Mouse (Mus musculus): ENCODE results near the gene Apeh. TPM values are rescaled to one million over a fixed set of nuclear protein-coding genes. Genes with fewer than 3 reads are reported as not detected.
A peak's percentile ranks its signal among the peaks of the same experiment; 100 is the strongest.

The Apeh gene
- total RNA-seq, 2 experiments from 2014 or later, result 37.4 to 48.3 TPM

DNA sequence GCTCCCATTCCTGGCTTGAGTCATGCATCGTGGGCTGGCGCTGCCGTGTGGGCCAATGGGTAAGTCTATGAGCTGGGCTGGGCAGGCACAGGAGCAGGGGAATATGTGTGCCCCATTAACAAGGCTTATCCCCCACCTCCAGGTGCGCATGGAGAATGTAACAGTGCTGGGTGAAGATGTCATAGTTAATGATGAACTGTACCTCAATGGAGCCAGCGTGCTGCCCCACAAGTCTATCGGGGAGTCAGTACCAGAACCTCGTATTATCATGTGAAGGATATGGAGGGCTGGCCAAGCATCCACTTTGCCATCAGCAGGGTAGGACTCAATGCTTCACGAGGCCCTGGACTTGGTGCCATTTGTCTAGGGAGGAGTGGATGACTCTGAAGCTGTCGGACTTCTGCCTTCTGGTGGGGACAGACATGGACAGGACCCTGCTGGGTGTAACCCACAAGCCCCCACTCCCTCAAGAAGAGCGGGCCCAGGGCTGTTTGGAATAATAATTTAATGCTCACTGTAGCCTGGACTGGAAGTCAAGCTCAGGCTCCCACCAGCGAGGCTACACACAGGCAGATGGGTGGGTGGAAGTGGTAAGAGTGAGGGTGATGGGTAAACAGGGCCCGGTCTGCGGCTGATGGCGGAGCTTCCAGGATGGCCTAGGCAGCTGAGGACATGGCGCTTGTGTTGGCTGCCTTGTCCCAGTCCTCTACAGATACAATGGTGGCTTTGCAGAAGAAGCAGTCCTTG is 43.0 kb downstream of the Apeh start:
- DNase-seq, result no peak

DNA sequence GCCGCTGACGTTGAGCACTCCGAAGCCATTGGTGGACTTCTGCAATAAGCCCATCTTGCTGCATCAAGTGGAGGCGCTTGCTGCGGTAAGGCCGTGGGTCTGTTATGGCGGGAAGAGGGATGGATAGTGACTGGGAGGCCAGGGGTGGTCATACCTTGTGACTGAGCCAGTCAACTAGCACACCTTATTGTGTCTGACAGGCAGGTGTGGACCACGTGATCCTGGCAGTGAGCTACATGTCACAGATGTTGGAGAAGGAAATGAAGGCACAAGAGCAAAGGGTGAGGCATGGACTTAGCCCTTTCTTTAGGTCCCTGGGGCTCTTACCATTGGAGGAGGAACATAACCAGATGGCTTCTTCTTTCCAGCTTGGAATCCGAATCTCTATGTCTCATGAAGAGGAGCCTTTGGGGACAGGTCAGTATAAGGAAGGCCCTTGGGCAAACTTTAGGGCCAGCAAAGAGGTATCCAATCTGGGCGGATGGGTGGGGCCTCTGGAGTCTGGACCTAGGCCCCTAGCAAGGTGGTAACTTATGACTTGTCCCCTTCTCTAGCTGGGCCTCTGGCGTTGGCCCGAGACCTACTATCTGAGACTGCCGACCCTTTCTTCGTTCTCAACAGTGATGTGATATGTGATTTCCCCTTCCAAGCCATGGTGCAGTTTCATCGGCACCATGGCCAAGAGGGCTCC is 44.7 kb downstream of the Apeh start:
- no peak for DNase-seq

DNA sequence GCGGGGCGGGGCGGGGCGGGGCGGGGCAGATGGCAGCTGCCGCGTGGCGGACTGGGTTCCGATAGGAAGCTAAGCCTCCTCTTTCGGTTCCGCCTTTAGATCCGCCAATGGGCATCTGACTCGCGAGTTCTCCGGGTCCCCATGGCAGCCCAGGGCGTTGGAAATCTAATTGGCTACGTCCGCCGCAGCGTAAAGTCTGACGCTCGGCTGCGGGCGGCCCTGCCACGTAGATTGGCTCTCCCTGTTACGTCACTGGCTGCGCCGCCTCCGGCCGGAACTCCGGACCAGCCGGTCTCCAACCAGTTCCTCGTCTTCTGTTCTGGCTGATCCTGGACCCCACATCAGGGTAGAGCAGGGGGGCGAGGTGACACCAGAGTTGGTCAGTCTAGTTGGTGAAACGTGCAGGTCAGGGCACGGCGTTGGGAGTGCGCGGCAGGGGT is 45.4 kb downstream of the Apeh start, which contains the start of gene Gmppb:
Gmppb (plus strand) TSS at position 227 of the 440 bp plus-strand sequence.
- DNase-seq, result peak; percentile 93 to 99

DNA sequence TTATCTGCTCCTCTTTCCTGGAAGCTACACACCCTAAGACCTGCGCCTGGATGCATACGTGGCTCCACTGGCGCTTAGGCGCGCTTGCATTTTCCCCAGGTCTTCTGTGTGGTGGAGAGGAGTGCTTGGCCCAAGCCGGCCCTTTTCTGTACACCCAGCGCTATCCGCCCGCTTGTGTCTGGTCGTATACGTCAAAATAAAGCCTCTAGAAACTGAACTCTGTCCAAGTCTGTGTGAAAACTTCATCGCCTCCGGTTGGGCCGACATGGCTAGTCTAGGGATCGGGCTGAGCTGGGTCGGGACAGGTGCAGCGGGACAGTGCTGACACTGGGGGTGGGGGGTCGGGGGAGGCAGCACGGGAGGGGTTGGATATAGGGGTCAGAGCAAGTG is 45.8 kb downstream of the Apeh start:
- DNase-seq, result no peak

DNA sequence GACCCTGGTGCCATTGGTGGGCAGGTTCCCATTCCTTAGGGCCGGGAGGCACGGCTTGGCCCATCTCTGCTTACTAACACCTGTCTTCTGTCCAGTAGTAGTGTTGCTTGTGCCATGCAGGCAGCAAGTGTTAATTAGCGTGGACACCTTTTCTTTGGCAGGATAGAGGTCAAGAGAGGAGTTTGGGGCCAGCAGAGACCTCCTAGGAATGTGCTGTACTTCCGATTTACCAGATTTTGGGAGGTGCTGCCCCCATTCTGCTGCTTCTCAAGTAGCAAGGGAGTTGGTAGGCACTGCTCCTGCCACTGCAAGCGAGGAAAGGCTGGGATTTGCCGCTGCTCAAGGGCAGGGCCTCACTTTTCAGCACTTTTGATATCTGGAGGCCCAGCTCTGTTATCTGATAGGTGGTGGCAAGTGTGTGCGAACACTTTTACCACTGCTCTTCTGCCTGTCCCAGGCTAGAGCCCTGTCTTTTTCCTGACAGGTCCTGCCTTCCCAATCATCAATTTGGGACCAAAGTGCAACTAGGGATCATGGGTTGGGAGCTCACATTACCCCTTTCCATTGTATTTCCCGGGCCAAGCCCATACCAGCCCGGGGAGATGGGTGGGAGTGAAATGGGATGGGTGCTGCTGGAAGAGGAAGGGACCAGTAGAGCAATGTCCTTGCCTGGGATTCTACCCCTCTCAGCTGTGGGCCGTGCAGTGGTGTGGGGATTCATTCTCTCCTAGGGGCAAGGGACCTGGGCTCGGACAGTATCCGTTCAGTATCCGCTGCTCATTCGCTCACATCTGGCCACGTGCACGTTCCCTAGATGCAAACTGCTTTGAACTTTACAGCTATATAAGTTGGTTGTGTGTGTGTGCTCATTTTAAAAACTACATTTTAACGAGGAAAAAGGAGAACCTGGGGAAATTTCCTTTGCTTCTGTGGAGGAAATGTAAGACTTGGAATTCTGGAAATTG is 46.5 kb downstream of the Apeh start:
- DNase-seq, result no peak

DNA sequence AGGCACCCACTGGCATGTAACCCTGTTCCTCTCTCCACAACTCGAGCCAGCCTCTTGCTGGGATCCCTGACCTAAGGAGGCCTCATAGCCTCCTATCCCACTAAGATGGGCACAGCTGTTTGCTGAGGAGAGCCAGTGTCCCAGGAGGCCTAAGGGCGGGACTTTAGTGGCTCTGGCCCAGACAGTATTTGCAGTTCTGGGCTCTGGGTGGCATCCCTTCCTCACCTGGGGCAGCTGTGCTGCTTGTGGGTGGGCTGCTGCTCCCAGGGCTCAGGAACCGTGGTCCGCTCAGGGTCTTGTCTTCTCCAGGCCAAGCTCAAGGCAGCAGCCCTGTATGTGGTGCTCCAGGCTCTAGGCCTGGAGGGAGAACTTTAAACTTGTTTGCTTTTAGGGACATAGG is 47.8 kb downstream of the Apeh start:
- no peak for DNase-seq

DNA sequence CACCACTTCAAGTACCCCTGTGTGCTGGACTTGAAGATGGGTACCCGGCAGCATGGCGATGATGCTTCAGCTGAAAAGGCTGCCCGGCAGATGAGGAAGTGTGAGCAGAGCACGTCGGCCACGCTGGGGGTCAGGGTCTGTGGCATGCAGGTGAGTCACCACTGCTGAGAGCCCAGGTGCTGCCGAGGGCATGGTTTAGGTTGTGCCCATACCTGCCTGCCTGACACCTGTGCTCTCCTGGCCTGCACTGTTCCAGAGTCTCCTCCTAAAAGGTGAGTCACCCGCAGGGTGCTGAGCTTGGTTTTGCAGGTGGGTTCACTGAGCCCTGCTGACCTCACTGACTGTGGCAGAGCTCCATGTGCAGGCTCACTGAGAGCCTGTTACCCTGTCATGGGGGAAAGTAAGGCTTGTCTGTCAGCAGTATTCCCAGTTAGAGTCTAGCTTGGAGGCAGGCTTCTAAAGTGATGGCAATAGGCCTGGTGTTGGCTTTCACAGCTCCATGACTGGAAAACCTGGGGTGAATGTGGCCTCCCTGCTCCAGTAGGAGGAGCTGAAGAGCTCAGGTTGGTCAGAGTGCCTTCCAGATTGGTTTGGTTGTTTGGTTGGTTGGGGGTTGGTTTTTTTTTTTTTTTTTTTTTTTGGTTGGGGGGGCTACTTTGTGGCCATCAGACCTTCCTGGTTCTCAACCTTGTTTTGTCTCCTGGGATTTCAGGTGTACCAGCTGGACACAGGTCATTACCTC is 49.5 kb downstream of the Apeh start:
- no peak for DNase-seq

Small RNA genes within 50 kb of the gene (microRNA-seq; reads per million reads assigned to microRNA genes)
- gene Gm47303, result 0 reads per million in 2 experiments
- 0 reads per million in 2 experiments for gene Mir7088

Other genes starting within 250 kb of the Apeh start
- gene Rbm6, start 221.4 kb downstream of the Apeh start, total RNA-seq (2021), result 10 to 100 TPM; 25.1 to 25.2 TPM
- 10 to 100 TPM; 10.0 to 10.3 TPM for gene Mon1a, start 206.5 kb downstream of the Apeh start, total RNA-seq (2021)
- 1 to 10 TPM; 2.3 to 3.1 TPM for gene Mst1r, start 187.7 kb downstream of the Apeh start, total RNA-seq (2021)
- not detected for gene Actl11, start 166.1 kb downstream of the Apeh start, total RNA-seq (2021)
- gene Camkv, start 158.9 kb downstream of the Apeh start, total RNA-seq (2021), result not detected
- gene Traip, start 144.5 kb downstream of the Apeh start, total RNA-seq (2021), result 1 to 10 TPM in 1 of 2 experiments, under 1 TPM in 1; 0.35 to 1.0 TPM
- 10 to 100 TPM; 12.3 to 15.6 TPM for gene Uba7, start 119.1 kb downstream of the Apeh start, total RNA-seq (2021)
- under 1 TPM in 1 of 2 experiments, not detected in 1; 0.37 TPM for gene Gm20661, start 111.5 kb downstream of the Apeh start, total RNA-seq (2021)
- 1 to 10 TPM; 6.1 to 8.4 TPM for gene Inka1, start 108.7 kb downstream of the Apeh start, total RNA-seq (2021)
- gene Cdhr4, start 102.1 kb downstream of the Apeh start, total RNA-seq (2021), result 1 to 10 TPM in 1 of 2 experiments, not detected in 1; 2.7 TPM
- gene Gm20662, start 98.3 kb downstream of the Apeh start, total RNA-seq (2021), result 1 to 10 TPM; 1.1 to 1.4 TPM
- gene Ip6k1, start 92.1 kb downstream of the Apeh start, total RNA-seq (2021), result 10 to 100 TPM; 30.4 to 32.0 TPM
- gene Gmppb, start 45.4 kb downstream of the Apeh start, total RNA-seq (2021), result 10 to 100 TPM; 10.5 to 10.6 TPM
- 1 to 10 TPM; 1.4 to 1.8 TPM for gene Amigo3, start 41.4 kb downstream of the Apeh start, total RNA-seq (2021)
- under 1 TPM in 1 of 2 experiments, not detected in 1; 0.36 TPM for gene Mst1, start 14.2 kb downstream of the Apeh start, total RNA-seq (2021)
- 10 to 100 TPM; 83.4 to 86.8 TPM for gene Rnf123, start 11.3 kb downstream of the Apeh start, total RNA-seq (2021)
- under 1 TPM; 0.02 to 0.08 TPM for gene Bsn, start 95.8 kb upstream of the Apeh start, total RNA-seq (2021)
- 100 to 1,000 TPM; 290 to 300 TPM for gene Dag1, start 169.4 kb upstream of the Apeh start, total RNA-seq (2021)
- gene Nicn1, start 195.8 kb upstream of the Apeh start, total RNA-seq (2021), result 10 to 100 TPM; 22.2 to 25.6 TPM
- 1 to 10 TPM; 5.0 to 5.8 TPM for gene Amt, start 202.2 kb upstream of the Apeh start, total RNA-seq (2021)
- gene Rhoa, start 211.5 kb upstream of the Apeh start, total RNA-seq (2021), result 100 to 1,000 TPM; 229 to 232 TPM
- 10 to 100 TPM; 67.6 to 76.8 TPM for gene Tcta, start 211.6 kb upstream of the Apeh start, total RNA-seq (2021)
- gene Gpx1, start 244.3 kb upstream of the Apeh start, total RNA-seq (2021), result 100 to 1,000 TPM in 1 of 2 experiments, 10 to 100 TPM in 1; 86.8 to 111 TPM